Mouse (Mus musculus) spleen, adult 10 weeks (tissue): ENCODE measurements around the gene Cdhr1. TPM values are rescaled to one million over a fixed set of nuclear protein-coding genes. Genes with fewer than 3 reads are reported as not detected.

Experiments
- polyA plus RNA-seq: library from polyadenylated mRNA; stranded (reverse); fragments of 350-450 nt; fragmentation: Illumina TruSeq; extraction: RNeasy Lipid Tissue Mini Kit (QIAGEN cat#74804); gene quantifications from one replicate; pipeline ENCODE4 v1.2.3, GENCODE M21; 2015; ENCODE audit warnings: low replicate concordance; ENCODE audit not compliant: insufficient read depth

Cdhr1 gene
- polyA plus RNA-seq = 1.9 TPM

GRCm38 (mm10) chr14:37097956-37098530, at the start of gene Cdhr1:
Gene Cdhr1, minus strand, starts transcription at chr14:37098347.

GRCm38 (mm10) chr14:37135127-37135593, 37.0 kb upstream of the Cdhr1 start, which contains the start of gene Ghitm:
Gene Ghitm, minus strand, starts transcription at chr14:37135272.

GRCm38 (mm10) chr14:37113922-37114321, 15.8 kb upstream of the Cdhr1 start, which contains the start of gene 2610528A11Rik:
Gene 2610528A11Rik, minus strand, starts transcription at chr14:37114022.

GRCm38 (mm10) chr14:37067629-37068028, 30.5 kb downstream of the Cdhr1 start, which contains the start of gene Lrit2:
Gene Lrit2, plus strand, starts transcription at chr14:37067929.

GRCm38 (mm10) chr14:37048914-37049410, 49.2 kb downstream of the Cdhr1 start, which contains the start of gene Rgr:
Gene Rgr, minus strand, starts transcription at chr14:37048964.

Other genes with a start within 250 kb of the Cdhr1 start
- 33.0 TPM for gene Ccser2, start 129.6 kb downstream of the Cdhr1 start, polyA plus RNA-seq
- gene Rgr, start 49.4 kb downstream of the Cdhr1 start, polyA plus RNA-seq = 0.91 TPM
- 0.11 TPM for gene Lrit1, start 43.5 kb downstream of the Cdhr1 start, polyA plus RNA-seq
- gene Lrit2, start 30.4 kb downstream of the Cdhr1 start, polyA plus RNA-seq = not detected
- 7.3 TPM for gene 2610528A11Rik, start 15.7 kb upstream of the Cdhr1 start, polyA plus RNA-seq
- 284 TPM for gene Ghitm, start 36.9 kb upstream of the Cdhr1 start, polyA plus RNA-seq